Mouse (Mus musculus) forebrain, embryonic 15.5 days (tissue): Measurements from ENCODE around the gene Tra2a. TPM values are rescaled to one million over a fixed set of nuclear protein-coding genes. Genes with fewer than 3 reads are reported as not detected.
A peak's percentile ranks its signal among the peaks of the same experiment; 100 is the strongest.

Source experiments
- ATAC-seq: fragments of 200-750 bp; cut with Nextera tagmentation; replicated peaks from 2 replicates; pipeline ENCODE4 v1.8.0; 2017; ENCODE audit warnings: mild to moderate bottlenecking, moderate TSS enrichment, moderate library complexity
- H3K27ac ChIP-seq: fragments of 300-500 bp; sonication (generic); replicated peaks from 2 replicates; pipeline ENCODE4 v1.5.1; 2015; ENCODE audit warnings: mild to moderate bottlenecking, inconsistent platforms
- H3K27me3 ChIP-seq: fragments of 300-500 bp; sonication (generic); 2 replicates; pipeline ENCODE4 v1.6.1; 2015; ENCODE audit warnings: inconsistent platforms
- H3K36me3 ChIP-seq: fragments of 300-500 bp; sonication (generic); 2 replicates; pipeline ENCODE4 v1.6.1; 2015; ENCODE audit warnings: mild to moderate bottlenecking, inconsistent platforms
- H3K4me1 ChIP-seq: fragments of 300-500 bp; sonication (generic); 2 replicates; pipeline ENCODE4 v1.6.1; 2015; ENCODE audit warnings: inconsistent platforms
- H3K4me2 ChIP-seq: fragments of 300-500 bp; sonication (generic); replicated peaks from 2 replicates; pipeline ENCODE4 v1.6.1; 2015; ENCODE audit warnings: mild to moderate bottlenecking, inconsistent platforms
- H3K4me3 ChIP-seq: fragments of 300-500 bp; sonication (generic); 2 replicates; pipeline ENCODE4 v1.5.1; 2015; ENCODE audit warnings: mild to moderate bottlenecking, inconsistent platforms
- H3K9ac ChIP-seq: fragments of 300-500 bp; sonication (generic); replicated peaks from 2 replicates; pipeline ENCODE4 v1.6.1; 2015; ENCODE audit warnings: mild to moderate bottlenecking, inconsistent platforms
- H3K9me3 ChIP-seq: fragments of 300-500 bp; sonication (generic); 2 replicates; pipeline ENCODE4 v1.6.1; 2016; ENCODE audit warnings: inconsistent platforms
- WGBS: fragments of 180-500 bp; shearing (Covaris S2); methylation state at CpG from one replicate; pipeline ENCODE4 v1.1.7; 2015; ENCODE audit warnings: mixed read lengths; 5-methylcytosine and 5-hydroxymethylcytosine counted together
- polyA plus RNA-seq: library from polyadenylated mRNA; unstranded; fragments of >200 nt; fragmentation: Nextera tagmentation; extraction: Ambion mirVana; gene quantifications from 2 replicates; pipeline ENCODE4 v1.2.1, GENCODE M21; 2015

Tra2a gene
- polyA plus RNA-seq, 1 experiment from 2014 or later: 147 TPM

DNA sequence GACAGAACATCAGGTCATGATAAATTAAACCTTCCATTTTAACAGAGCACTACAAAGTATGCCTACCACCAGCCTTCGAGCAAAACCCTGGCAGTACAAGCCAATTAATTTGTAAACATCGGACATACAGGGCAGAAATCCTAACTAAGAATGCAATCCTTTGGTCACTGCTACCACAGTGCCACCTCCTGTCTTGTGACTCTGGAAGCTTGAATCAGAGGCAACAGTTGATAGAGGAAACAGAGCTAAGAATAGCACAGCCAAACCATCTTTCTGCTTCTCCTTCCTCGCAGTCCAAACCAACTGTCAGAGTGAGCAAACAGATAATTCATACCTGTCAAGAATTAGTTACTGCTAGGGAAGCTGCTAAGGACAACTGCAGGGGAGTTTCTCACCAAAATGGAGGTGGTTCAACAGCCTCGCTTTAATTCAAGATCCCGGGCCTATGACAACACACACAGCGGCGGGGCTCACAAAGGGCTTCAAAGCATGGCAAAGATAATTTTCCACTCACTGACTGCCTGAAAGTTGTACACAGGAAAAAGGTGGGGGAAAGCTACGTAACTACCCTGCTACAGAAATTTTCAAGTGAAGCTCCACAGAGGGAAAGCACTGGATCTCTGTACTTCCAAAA lies 55.4 kb downstream of the Tra2a start:
- Histone ChIP-seq H3K4me3 (no peak overlapping the region), H3K9ac (no peak overlapping the region), H3K9me3 (no peaks in the 10 kb centered on the region), H3K4me2 (no peak overlapping the region), H3K4me1 (peaks cover 51% of the 10 kb centered on the region), H3K27ac (0 out of 2 replicates have a peak overlapping the region, but pooled peaks have one; percentile 11), H3K27me3 (no peaks in the 10 kb centered on the region), H3K36me3 (peaks cover 13% of the 10 kb centered on the region; the same call in 1 of the 2 replicates)
- ATAC-seq: no peak
- WGBS: 77% methylated on average over 8 of the region's 8 CpGs

DNA sequence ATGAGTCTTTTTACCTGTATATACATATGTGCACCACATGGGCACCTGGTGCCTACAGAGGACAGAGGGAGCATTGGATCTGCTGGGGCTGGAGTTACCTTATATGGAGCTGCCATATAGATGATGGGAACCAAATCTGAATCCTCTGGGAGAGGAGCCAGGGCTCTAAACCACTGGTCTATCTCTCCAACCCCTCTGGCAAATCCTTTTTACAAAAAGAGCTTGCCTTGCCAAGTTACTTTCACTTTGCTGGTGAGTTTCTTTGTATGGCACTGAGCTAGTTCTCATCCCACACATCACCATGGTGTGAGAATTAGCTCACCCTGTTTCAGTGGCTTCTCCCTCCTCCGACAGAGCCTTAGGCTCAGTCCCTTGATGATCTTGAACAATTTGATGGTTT lies 57.4 kb downstream of the Tra2a start:
- H3K9me3 ChIP-seq: no peaks in the 10 kb centered on the region
- WGBS: 59% methylated on average over 1 of the region's 1 CpGs
- no peak overlapping the region for H3K4me3 ChIP-seq
- H3K27ac ChIP-seq: no peak overlapping the region
- 0 out of 2 replicates have a peak, but pooled peaks have one; percentile 26 for ATAC-seq
- H3K4me2 ChIP-seq: no peak overlapping the region
- peaks cover 33% of the 10 kb centered on the region for H3K4me1 ChIP-seq
- peaks cover 13% of the 10 kb centered on the region; the same call in 1 of the 2 replicates for H3K36me3 ChIP-seq
- no peaks in the 10 kb centered on the region for H3K27me3 ChIP-seq
- H3K9ac ChIP-seq: no peak overlapping the region

DNA sequence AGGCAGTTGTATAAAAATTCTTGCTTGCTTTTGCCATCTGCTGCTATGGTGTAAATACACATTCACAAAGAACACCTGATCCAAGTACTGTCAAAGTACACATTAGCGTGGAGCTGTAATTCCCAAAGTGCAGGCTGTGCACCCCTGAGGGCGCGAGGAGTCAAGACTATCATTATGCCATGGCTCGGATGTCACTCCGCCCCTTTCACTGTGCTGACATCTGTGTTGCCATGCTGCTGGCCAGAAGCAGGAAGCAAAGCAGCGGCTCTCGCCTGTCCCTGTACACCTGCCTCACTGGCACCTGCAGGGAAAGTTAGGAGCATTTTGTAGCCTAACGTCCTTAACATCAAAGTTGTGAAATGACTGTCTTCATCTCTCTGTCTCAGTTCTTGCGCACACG lies 68.6 kb downstream of the Tra2a start:
- Histone ChIP-seq H3K4me3 (no peak overlapping the region), H3K9ac (no peak overlapping the region), H3K27me3 (no peaks in the 10 kb centered on the region), H3K4me2 (no peak overlapping the region), H3K36me3 (0 out of 2 replicates have a peak, but pooled peaks cover 4% of the 10 kb centered on the region), H3K27ac (no peak overlapping the region), H3K4me1 (peaks cover 8% of the 10 kb centered on the region), H3K9me3 (no peaks in the 10 kb centered on the region)
- no peak for ATAC-seq
- WGBS: 81% methylated on average over 10 of the region's 10 CpGs

DNA sequence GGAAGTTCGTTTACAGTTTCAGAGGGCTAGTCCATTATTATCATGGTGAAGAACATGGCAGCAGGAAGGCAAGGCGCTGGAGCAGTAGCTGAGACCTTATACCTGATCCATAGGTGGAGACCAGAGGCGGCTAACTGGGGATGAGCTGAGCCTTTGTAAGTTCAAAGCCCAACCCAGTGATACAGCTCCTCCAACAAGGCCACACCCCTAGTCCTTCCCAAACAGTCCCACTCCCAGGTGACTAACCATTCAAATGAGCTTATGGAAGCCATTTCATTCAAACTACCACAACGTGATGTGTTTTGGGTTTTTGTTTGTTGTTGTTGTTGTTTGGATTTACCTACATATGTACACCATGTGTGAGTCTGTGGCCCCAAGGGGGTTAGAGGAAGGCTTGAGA lies 69.3 kb downstream of the Tra2a start:
- Histone ChIP-seq H3K4me2 (no peak overlapping the region), H3K9ac (no peak overlapping the region), H3K27ac (no peak overlapping the region), H3K4me3 (no peak overlapping the region), H3K36me3 (0 out of 2 replicates have a peak, but pooled peaks cover 4% of the 10 kb centered on the region), H3K27me3 (no peaks in the 10 kb centered on the region), H3K4me1 (peaks cover 8% of the 10 kb centered on the region), H3K9me3 (no peaks in the 10 kb centered on the region)
- ATAC-seq: no peak
- WGBS: 94% methylated on average over 4 of the region's 4 CpGs

Other genes starting within 250 kb of the Tra2a start
- gene Gpnmb, start 227.5 kb downstream of the Tra2a start, polyA plus RNA-seq: 0.24 and 0.47 TPM in 2 replicates
- 67.4 and 69.2 TPM in 2 replicates for gene Malsu1, start 190.2 kb downstream of the Tra2a start, polyA plus RNA-seq
- gene Igf2bp3, start 49.1 kb downstream of the Tra2a start, polyA plus RNA-seq: 36.5 and 39.8 TPM in 2 replicates
- 8.7 and 10.5 TPM in 2 replicates for gene Ccdc126, start 55.2 kb upstream of the Tra2a start, polyA plus RNA-seq
- 4.5 and 6.5 TPM in 2 replicates for gene Fam221a, start 103.7 kb upstream of the Tra2a start, polyA plus RNA-seq
- 0.06 and 0.10 TPM in 2 replicates for gene Stk31, start 131.6 kb upstream of the Tra2a start, polyA plus RNA-seq